Mouse (Mus musculus): ENCODE results near the gene Pex16. TPM values are rescaled to one million over a fixed set of nuclear protein-coding genes. Genes with fewer than 3 reads are reported as not detected.

Pex16 gene
- polyA plus RNA-seq (2015; fragmentation: Nextera tagmentation; extraction: Ambion mirVana): 37.3 and 40.1 TPM in 2 replicates

- Histone ChIP-seq H3K9ac (peak within 1 kb of the TSS; percentile 77), H3K9me3 (no peaks in the 10 kb centered on the region), H3K4me3 (peak within 1 kb of the TSS; percentile 79), H3K36me3 (peaks cover 16% of the 10 kb centered on the region), H3K27me3 (peaks cover 15% of the 10 kb centered on the region), H3K4me1 (replicated peaks) (peaks cover 48% of the 10 kb centered on the region), H3K4me2 (peak within 1 kb of the TSS; percentile 78), H3K27ac (replicated peaks) (peak within 1 kb of the TSS; percentile 87)
- WGBS: 5% methylated on average over 16 of the region's 16 CpGs
- peak; percentile 17; the same call in 1 of the 2 replicates for ATAC-seq (ENCODE audit: low FRiP score, low read depth)
Measured at GRCm38 (mm10) chr2:92374514-92374913, at the start of gene Pex16, which contains the start of gene Large2. TSS of gene Pex16 (plus strand) at chr2:92374676. TSS of gene Large2 (minus strand) at chr2:92374869.

DNA sequence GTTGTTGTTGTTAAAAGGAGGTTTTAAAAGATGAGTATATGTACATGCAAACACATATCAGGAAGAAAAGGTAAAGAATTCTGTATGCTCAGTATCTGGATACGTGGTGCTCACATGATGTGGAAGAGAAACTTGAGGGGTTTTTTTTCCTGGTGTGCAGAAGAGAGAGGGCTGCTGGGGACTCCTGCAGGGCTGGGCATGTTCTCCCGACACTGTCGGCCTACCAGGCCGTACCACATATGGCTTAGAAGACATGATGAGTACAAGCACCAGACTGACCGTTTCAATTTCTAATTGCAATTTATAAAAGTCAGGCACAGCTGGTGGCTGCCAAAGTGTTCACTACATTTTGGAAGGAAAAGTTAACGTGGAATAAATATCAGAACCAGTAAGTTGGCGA lies 48.8 kb upstream of the Pex16 start:
- no peak for ATAC-seq (ENCODE audit: low FRiP score, low read depth)
- Histone ChIP-seq H3K4me2 (no peak overlapping the region), H3K27ac (replicated peaks) (no peak overlapping the region), H3K9me3 (no peaks in the 10 kb centered on the region), H3K36me3 (peaks cover 22% of the 10 kb centered on the region), H3K9ac (no peak overlapping the region), H3K4me3 (no peak overlapping the region), H3K4me1 (replicated peaks) (no peaks in the 10 kb centered on the region), H3K27me3 (no peaks in the 10 kb centered on the region)
- WGBS: 86% methylated on average over 7 of the region's 7 CpGs

- Histone ChIP-seq H3K27ac (replicated peaks) (no peak overlapping the region), H3K27me3 (no peaks in the 10 kb centered on the region), H3K4me3 (no peak overlapping the region), H3K4me1 (replicated peaks) (no peaks in the 10 kb centered on the region), H3K36me3 (peaks cover 22% of the 10 kb centered on the region), H3K9ac (no peak overlapping the region), H3K4me2 (no peak overlapping the region), H3K9me3 (no peaks in the 10 kb centered on the region)
- ATAC-seq (ENCODE audit: low FRiP score, low read depth): no peak
- 95% methylated on average over 1 of the region's 1 CpGs for WGBS
Measured at GRCm38 (mm10) chr2:92326221-92326620, 48.3 kb upstream of the Pex16 start.

- ATAC-seq (ENCODE audit: low FRiP score, low read depth): no peak
- no peaks in the 10 kb centered on the region for H3K27me3 ChIP-seq
- 92% methylated on average over 4 of the region's 4 CpGs for WGBS
- no peak overlapping the region for H3K27ac ChIP-seq (replicated peaks)
- no peak overlapping the region for H3K4me3 ChIP-seq
- no peaks in the 10 kb centered on the region for H3K4me1 ChIP-seq (replicated peaks)
- H3K9ac ChIP-seq: no peak overlapping the region
- peaks cover 16% of the 10 kb centered on the region for H3K36me3 ChIP-seq
- H3K9me3 ChIP-seq: no peaks in the 10 kb centered on the region
- H3K4me2 ChIP-seq: no peak overlapping the region
Measured at GRCm38 (mm10) chr2:92327601-92328000, 46.9 kb upstream of the Pex16 start.

DNA sequence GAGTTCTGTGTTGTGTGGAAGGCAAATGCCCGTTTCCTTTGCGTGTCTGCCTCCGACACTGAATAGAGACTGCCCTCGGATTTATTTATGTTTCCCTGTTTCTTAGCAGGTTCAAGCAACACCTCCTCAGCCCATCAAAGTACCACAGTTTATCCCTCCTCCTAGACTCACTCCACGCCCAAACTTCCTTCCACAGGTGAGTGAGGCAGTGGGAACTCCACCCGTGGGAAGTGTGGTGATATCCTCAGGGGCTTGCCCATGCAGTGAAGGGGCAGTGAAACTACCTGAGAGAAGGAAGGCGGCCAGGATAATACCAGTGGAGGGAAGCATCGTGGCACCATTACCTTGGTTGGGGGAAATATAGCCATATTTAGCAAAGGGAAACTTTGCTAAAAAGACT lies 46.3 kb upstream of the Pex16 start:
- Histone ChIP-seq H3K9me3 (no peaks in the 10 kb centered on the region), H3K36me3 (peaks cover 13% of the 10 kb centered on the region), H3K27ac (replicated peaks) (no peak overlapping the region), H3K9ac (no peak overlapping the region), H3K4me1 (replicated peaks) (no peaks in the 10 kb centered on the region), H3K4me3 (no peak overlapping the region), H3K4me2 (no peak overlapping the region), H3K27me3 (no peaks in the 10 kb centered on the region)
- WGBS: 95% methylated on average over 8 of the region's 8 CpGs
- ATAC-seq (ENCODE audit: low FRiP score, low read depth): no peak

DNA sequence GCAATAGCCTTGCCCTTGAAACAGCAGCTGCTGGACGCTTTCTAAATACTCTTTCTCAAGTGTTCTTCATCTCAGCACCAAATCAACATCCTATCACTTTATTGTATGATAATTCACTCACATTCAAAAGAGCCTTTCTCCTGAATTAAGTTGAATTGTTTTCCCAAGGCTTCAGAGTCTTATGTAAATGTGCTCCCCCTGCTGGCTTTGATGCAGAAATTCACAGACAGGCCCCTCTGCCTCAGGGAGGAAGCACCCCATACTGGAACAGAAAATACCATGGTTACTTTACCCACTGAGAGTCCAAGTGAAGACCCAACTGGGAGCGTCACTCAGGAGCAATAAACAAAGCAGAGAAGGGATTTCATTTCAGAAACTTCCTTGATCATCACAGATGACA lies 43.6 kb upstream of the Pex16 start:
- H3K4me2 ChIP-seq: no peak overlapping the region
- H3K27ac ChIP-seq (replicated peaks): no peak overlapping the region
- H3K9me3 ChIP-seq: no peaks in the 10 kb centered on the region
- H3K4me1 ChIP-seq (replicated peaks): no peaks in the 10 kb centered on the region
- peaks cover 18% of the 10 kb centered on the region for H3K36me3 ChIP-seq
- no peak overlapping the region for H3K4me3 ChIP-seq
- WGBS: 54% methylated on average over 2 of the region's 2 CpGs
- H3K27me3 ChIP-seq: no peaks in the 10 kb centered on the region
- H3K9ac ChIP-seq: no peak overlapping the region
- ATAC-seq (ENCODE audit: low FRiP score, low read depth): no peak

GRCm38 (mm10) chr2:92331410-92331809 lies 43.1 kb upstream of the Pex16 start:
- Histone ChIP-seq H3K27me3 (no peaks in the 10 kb centered on the region), H3K9ac (no peak overlapping the region), H3K27ac (replicated peaks) (no peak overlapping the region), H3K36me3 (peaks cover 18% of the 10 kb centered on the region), H3K4me1 (replicated peaks) (no peaks in the 10 kb centered on the region), H3K4me2 (no peak overlapping the region), H3K4me3 (no peak overlapping the region), H3K9me3 (no peaks in the 10 kb centered on the region)
- WGBS: 79% methylated on average over 2 of the region's 2 CpGs
- ATAC-seq (ENCODE audit: low FRiP score, low read depth): no peak

GRCm38 (mm10) chr2:92331871-92332270 lies 42.6 kb upstream of the Pex16 start:
- WGBS: 92% methylated on average over 2 of the region's 2 CpGs
- Histone ChIP-seq H3K27me3 (no peaks in the 10 kb centered on the region), H3K9ac (no peak overlapping the region), H3K27ac (replicated peaks) (no peak overlapping the region), H3K9me3 (no peaks in the 10 kb centered on the region), H3K36me3 (peaks cover 18% of the 10 kb centered on the region), H3K4me3 (no peak overlapping the region), H3K4me2 (no peak overlapping the region), H3K4me1 (replicated peaks) (no peaks in the 10 kb centered on the region)
- ATAC-seq (ENCODE audit: low FRiP score, low read depth): no peak

GRCm38 (mm10) chr2:92342418-92342817 lies 32.1 kb upstream of the Pex16 start:
- Histone ChIP-seq H3K9ac (no peak overlapping the region), H3K36me3 (peaks cover 14% of the 10 kb centered on the region)
- ATAC-seq (ENCODE audit: low FRiP score, low read depth): no peak

GRCm38 (mm10) chr2:92347191-92347590 lies 27.3 kb upstream of the Pex16 start:
- no peak overlapping the region for H3K4me3 ChIP-seq
- 92% methylated on average over 2 of the region's 2 CpGs for WGBS
- no peaks in the 10 kb centered on the region for H3K4me1 ChIP-seq (replicated peaks)
- no peak overlapping the region for H3K4me2 ChIP-seq
- H3K27me3 ChIP-seq: no peaks in the 10 kb centered on the region
- no peak overlapping the region for H3K9ac ChIP-seq
- no peak for ATAC-seq (ENCODE audit: low FRiP score, low read depth)
- H3K9me3 ChIP-seq: no peaks in the 10 kb centered on the region
- no peak overlapping the region for H3K27ac ChIP-seq (replicated peaks)
- peaks cover 31% of the 10 kb centered on the region for H3K36me3 ChIP-seq

More at GRCm38 (mm10) chr2:92342418-92342817, 32.1 kb upstream of the Pex16 start:
- no peak overlapping the region for H3K4me2 ChIP-seq
- no peak overlapping the region for H3K4me3 ChIP-seq
- H3K27me3 ChIP-seq: no peaks in the 10 kb centered on the region
- no peaks in the 10 kb centered on the region for H3K9me3 ChIP-seq
- H3K27ac ChIP-seq (replicated peaks): no peak overlapping the region
- H3K4me1 ChIP-seq (replicated peaks): no peaks in the 10 kb centered on the region

DNA sequence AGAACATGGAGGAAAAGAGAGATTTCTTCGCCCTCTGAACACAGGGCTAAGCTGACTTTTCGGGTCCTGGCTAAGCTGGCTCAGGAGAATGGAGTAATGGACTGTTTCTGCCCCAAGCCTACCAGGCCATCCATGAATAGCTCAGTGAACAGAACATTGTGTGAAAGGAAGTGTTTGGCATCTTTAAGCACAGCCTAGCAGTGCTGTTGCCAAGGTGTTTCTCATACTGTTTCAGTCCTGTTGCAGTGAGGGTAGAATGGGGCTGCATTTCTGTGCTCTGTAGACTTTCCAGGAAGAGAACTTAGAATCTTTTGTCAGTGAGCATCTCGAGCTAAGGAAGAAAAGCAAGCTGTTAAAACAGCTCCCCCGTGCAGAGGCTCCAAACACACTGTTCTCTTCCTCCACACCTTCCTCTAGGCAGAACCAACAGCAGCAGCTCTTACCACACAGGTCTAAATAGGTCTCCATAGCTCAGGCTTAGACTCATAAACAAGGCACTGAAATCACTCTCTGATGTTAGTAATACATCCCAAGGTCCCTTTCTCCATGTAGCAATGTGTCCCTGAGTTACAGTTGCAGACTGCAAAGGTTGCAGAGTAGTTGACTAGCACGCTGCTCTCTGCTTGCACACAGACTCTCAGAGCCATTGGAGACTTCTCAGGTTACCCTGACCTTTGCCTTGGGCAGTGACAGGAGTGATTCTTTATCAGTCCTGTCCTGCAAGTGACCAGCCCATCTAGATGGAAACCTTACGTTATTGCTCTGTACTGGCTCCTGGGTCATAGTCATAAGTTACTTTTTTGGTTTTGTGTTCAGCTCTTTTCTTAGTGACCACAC lies 24.7 kb upstream of the Pex16 start:
- ATAC-seq (ENCODE audit: low FRiP score, low read depth): no peak
- no peak overlapping the region for H3K9ac ChIP-seq
- no peaks in the 10 kb centered on the region; the same call in 1 of the 2 replicates for H3K4me1 ChIP-seq (replicated peaks)
- peaks cover 33% of the 10 kb centered on the region for H3K36me3 ChIP-seq
- peak overlapping the region; percentile 42 for H3K27ac ChIP-seq (replicated peaks)
- H3K4me2 ChIP-seq: no peak overlapping the region
- no peaks in the 10 kb centered on the region for H3K27me3 ChIP-seq
- 73% methylated on average over 6 of the region's 6 CpGs for WGBS
- no peak overlapping the region for H3K4me3 ChIP-seq
- no peaks in the 10 kb centered on the region for H3K9me3 ChIP-seq

DNA sequence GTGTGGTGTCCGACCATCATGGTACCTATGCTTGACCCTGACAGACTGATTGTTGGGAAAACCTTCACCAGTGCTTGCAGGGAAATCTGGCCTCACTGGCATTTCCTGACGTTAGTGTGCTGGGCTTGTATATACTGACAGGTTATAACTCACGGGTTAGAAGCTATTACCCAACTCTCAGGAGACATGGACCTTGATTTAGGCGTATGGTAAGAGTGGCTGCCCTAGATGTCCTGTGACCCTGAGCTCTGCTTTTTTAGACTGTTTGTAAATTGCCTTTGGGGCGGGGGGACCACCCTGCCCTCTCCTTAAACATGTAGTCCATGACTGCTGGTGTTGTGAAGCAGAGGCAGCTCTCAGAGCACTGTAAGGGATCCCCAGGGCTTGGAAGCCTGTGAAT lies 23.8 kb upstream of the Pex16 start:
- Histone ChIP-seq H3K36me3 (peaks cover 30% of the 10 kb centered on the region), H3K9ac (no peak overlapping the region)
- ATAC-seq (ENCODE audit: low FRiP score, low read depth): no peak

More for the DNA sequence above, 23.8 kb upstream of the Pex16 start:
- Histone ChIP-seq H3K4me3 (no peak overlapping the region), H3K27ac (replicated peaks) (no peak overlapping the region), H3K4me1 (replicated peaks) (no peaks in the 10 kb centered on the region; the same call in 1 of the 2 replicates), H3K9me3 (no peaks in the 10 kb centered on the region), H3K4me2 (no peak overlapping the region), H3K27me3 (no peaks in the 10 kb centered on the region)
- 82% methylated on average over 5 of the region's 5 CpGs for WGBS
